Mouse (Mus musculus): Measurements from ENCODE around the gene Ankrd11.

Ankrd11 gene

GRCm38 (mm10) chr8:122899085-122899484 is 143.0 kb downstream of the Ankrd11 start:
- DNase-seq (ENCODE audit: low read depth in 1 of 2, low spot score in 2 of 2): no peak

GRCm38 (mm10) chr8:122898473-122898872 is 143.6 kb downstream of the Ankrd11 start:
- no peak for DNase-seq (ENCODE audit: low read depth in 1 of 2, low spot score in 2 of 2)

- no peak for DNase-seq (ENCODE audit: low read depth in 1 of 2, low spot score in 2 of 2)
Measured at GRCm38 (mm10) chr8:122898018-122898417, 144.1 kb downstream of the Ankrd11 start.

GRCm38 (mm10) chr8:122897200-122897599 is 144.9 kb downstream of the Ankrd11 start:
- no peak for DNase-seq (ENCODE audit: low read depth in 1 of 2, low spot score in 2 of 2)

GRCm38 (mm10) chr8:122896317-122896716 is 145.8 kb downstream of the Ankrd11 start:
- DNase-seq (ENCODE audit: low read depth in 1 of 2, low spot score in 2 of 2): no peak

GRCm38 (mm10) chr8:122893451-122893850 is 148.6 kb downstream of the Ankrd11 start:
- no peak for DNase-seq (ENCODE audit: low read depth in 1 of 2, low spot score in 2 of 2)

- DNase-seq (ENCODE audit: low read depth in 1 of 2, low spot score in 2 of 2): no peak
Measured at GRCm38 (mm10) chr8:122891440-122891839, 150.6 kb downstream of the Ankrd11 start.

GRCm38 (mm10) chr8:122883671-122884070 is 158.4 kb downstream of the Ankrd11 start:
- no peak for DNase-seq (ENCODE audit: low read depth in 1 of 2, low spot score in 2 of 2)

GRCm38 (mm10) chr8:122880302-122880701 is 161.8 kb downstream of the Ankrd11 start:
- no peak for DNase-seq (ENCODE audit: low read depth in 1 of 2, low spot score in 2 of 2)

GRCm38 (mm10) chr8:122878231-122878630 is 163.8 kb downstream of the Ankrd11 start:
- no peak for DNase-seq (ENCODE audit: low read depth in 1 of 2, low spot score in 2 of 2)

- DNase-seq (ENCODE audit: low read depth in 1 of 2, low spot score in 2 of 2): no peak
Measured at GRCm38 (mm10) chr8:122875186-122875585, 166.9 kb downstream of the Ankrd11 start.

GRCm38 (mm10) chr8:122873171-122873570 is 168.9 kb downstream of the Ankrd11 start:
- no peak for DNase-seq (ENCODE audit: low read depth in 1 of 2, low spot score in 2 of 2)

- DNase-seq (ENCODE audit: low read depth in 1 of 2, low spot score in 2 of 2): no peak
Measured at GRCm38 (mm10) chr8:122871663-122872062, 170.4 kb downstream of the Ankrd11 start.

- DNase-seq (ENCODE audit: low read depth in 1 of 2, low spot score in 2 of 2): peak; percentile 72 to 80
Measured at GRCm38 (mm10) chr8:122870377-122870863, 171.7 kb downstream of the Ankrd11 start.

- no peak for DNase-seq (ENCODE audit: low read depth in 1 of 2, low spot score in 2 of 2)
Measured at GRCm38 (mm10) chr8:122867982-122868381, 174.1 kb downstream of the Ankrd11 start.

GRCm38 (mm10) chr8:122866231-122866630 is 175.8 kb downstream of the Ankrd11 start:
- DNase-seq (ENCODE audit: low read depth in 1 of 2, low spot score in 2 of 2): no peak

- no peak for DNase-seq (ENCODE audit: low read depth in 1 of 2, low spot score in 2 of 2)
Measured at GRCm38 (mm10) chr8:122865441-122865840, 176.6 kb downstream of the Ankrd11 start.

GRCm38 (mm10) chr8:122864719-122865129 is 177.4 kb downstream of the Ankrd11 start:
- no peak for DNase-seq (ENCODE audit: low read depth in 1 of 2, low spot score in 2 of 2)

- DNase-seq (ENCODE audit: low read depth in 1 of 2, low spot score in 2 of 2): no peak
Measured at GRCm38 (mm10) chr8:122859843-122860242, 182.2 kb downstream of the Ankrd11 start.

- DNase-seq (ENCODE audit: low read depth in 1 of 2, low spot score in 2 of 2): no peak
Measured at GRCm38 (mm10) chr8:122856288-122856687, 185.8 kb downstream of the Ankrd11 start.

GRCm38 (mm10) chr8:122855123-122855522 is 187.0 kb downstream of the Ankrd11 start:
- DNase-seq (ENCODE audit: low read depth in 1 of 2, low spot score in 2 of 2): no peak

GRCm38 (mm10) chr8:122854388-122854787 is 187.7 kb downstream of the Ankrd11 start:
- DNase-seq (ENCODE audit: low read depth in 1 of 2, low spot score in 2 of 2): no peak

GRCm38 (mm10) chr8:122853340-122853771 is 188.7 kb downstream of the Ankrd11 start:
- no peak for DNase-seq (ENCODE audit: low read depth in 1 of 2, low spot score in 2 of 2)

- no peak for DNase-seq (ENCODE audit: low read depth in 1 of 2, low spot score in 2 of 2)
Measured at GRCm38 (mm10) chr8:122852546-122852905, 189.6 kb downstream of the Ankrd11 start.

Measured in monocyte, adult 2 months (primary cell).